Mouse (Mus musculus): ENCODE data around the gene Relch.
"Not testable (repeated sequence)": the region's sequence is repeated elsewhere in the genome, so short reads cannot be mapped to it uniquely, and the experiment has no call there.

Relch gene

GRCm38 (mm10) chr1:105663171-105663961, at the start of gene Relch, which contains the start of gene Pign:
Relch (plus strand) TSS chr1:105663861.
Pign (minus strand) TSS chr1:105663677.
- DNase-seq: peak; percentile 97 to 98

GRCm38 (mm10) chr1:105630481-105630880, 33.2 kb upstream of the Relch start:
- DNase-seq: no peak

GRCm38 (mm10) chr1:105644093-105644492, 19.6 kb upstream of the Relch start:
- DNase-seq: no peak

GRCm38 (mm10) chr1:105650650-105651049, 13.0 kb upstream of the Relch start:
- DNase-seq: no peak

- no peak for DNase-seq
Measured at GRCm38 (mm10) chr1:105653981-105654380, 9.7 kb upstream of the Relch start.

- no peak for DNase-seq
Measured at GRCm38 (mm10) chr1:105660015-105660414, 3.6 kb upstream of the Relch start.

GRCm38 (mm10) chr1:105662820-105663170, 866 bp upstream of the Relch start:
- DNase-seq: no peak

GRCm38 (mm10) chr1:105663962-105664812, 526 bp downstream of the Relch start:
- DNase-seq: peak; percentile 22 to 48

GRCm38 (mm10) chr1:105669700-105670099, 6.0 kb downstream of the Relch start:
- no peak for DNase-seq

- DNase-seq: no peak
Measured at GRCm38 (mm10) chr1:105674763-105675162, 11.1 kb downstream of the Relch start.

- DNase-seq: peak; percentile 7 to 9
Measured at GRCm38 (mm10) chr1:105680587-105680986, 16.9 kb downstream of the Relch start.

- no peak for DNase-seq
Measured at GRCm38 (mm10) chr1:105685501-105685900, 21.8 kb downstream of the Relch start.

- no peak for DNase-seq
Measured at GRCm38 (mm10) chr1:105695581-105695980, 31.9 kb downstream of the Relch start.

- no peak for DNase-seq
Measured at GRCm38 (mm10) chr1:105700984-105701530, 37.4 kb downstream of the Relch start.

- no peak for DNase-seq
Measured at GRCm38 (mm10) chr1:105709415-105709814, 45.8 kb downstream of the Relch start.

- DNase-seq: no peak
Measured at GRCm38 (mm10) chr1:105711227-105711626, 47.6 kb downstream of the Relch start.

- DNase-seq: no peak
Measured at GRCm38 (mm10) chr1:105712822-105713221, 49.2 kb downstream of the Relch start.

- no peak for DNase-seq
Measured at GRCm38 (mm10) chr1:105718358-105718757, 54.7 kb downstream of the Relch start.

GRCm38 (mm10) chr1:105729246-105729645, 65.6 kb downstream of the Relch start:
- DNase-seq: not testable (repeated sequence)

- no peak for DNase-seq
Measured at GRCm38 (mm10) chr1:105735318-105735717, 71.7 kb downstream of the Relch start.

- no peak for DNase-seq
Measured at GRCm38 (mm10) chr1:105738334-105738733, 74.7 kb downstream of the Relch start.

- DNase-seq: no peak
Measured at GRCm38 (mm10) chr1:105739493-105739892, 75.8 kb downstream of the Relch start.

GRCm38 (mm10) chr1:105742481-105742880, 78.8 kb downstream of the Relch start:
- no peak for DNase-seq

GRCm38 (mm10) chr1:105746444-105746843, 82.8 kb downstream of the Relch start:
- DNase-seq: no peak

All from thymus, postnatal 36 days (tissue).